Mouse (Mus musculus) bone marrow, adult 2 months (tissue): Measurements from ENCODE around the gene Mpdu1.

Experiments
- CTCF ChIP-seq: fragments of 200-500 bp; IDR thresholded peaks from 2 replicates; pipeline ENCODE4 v1.5.1; 2011; ENCODE audit warnings: low read length, control low read depth; ENCODE audit not compliant: control insufficient read depth, insufficient read depth
- POLR2A ChIP-seq: fragments of 200-500 bp; IDR thresholded peaks from 2 replicates; pipeline ENCODE4 v1.6.1; 2011; ENCODE audit warnings: low read depth, mild to moderate bottlenecking, control low read depth, low read length, borderline replicate concordance; ENCODE audit not compliant: control insufficient read depth

DNA sequence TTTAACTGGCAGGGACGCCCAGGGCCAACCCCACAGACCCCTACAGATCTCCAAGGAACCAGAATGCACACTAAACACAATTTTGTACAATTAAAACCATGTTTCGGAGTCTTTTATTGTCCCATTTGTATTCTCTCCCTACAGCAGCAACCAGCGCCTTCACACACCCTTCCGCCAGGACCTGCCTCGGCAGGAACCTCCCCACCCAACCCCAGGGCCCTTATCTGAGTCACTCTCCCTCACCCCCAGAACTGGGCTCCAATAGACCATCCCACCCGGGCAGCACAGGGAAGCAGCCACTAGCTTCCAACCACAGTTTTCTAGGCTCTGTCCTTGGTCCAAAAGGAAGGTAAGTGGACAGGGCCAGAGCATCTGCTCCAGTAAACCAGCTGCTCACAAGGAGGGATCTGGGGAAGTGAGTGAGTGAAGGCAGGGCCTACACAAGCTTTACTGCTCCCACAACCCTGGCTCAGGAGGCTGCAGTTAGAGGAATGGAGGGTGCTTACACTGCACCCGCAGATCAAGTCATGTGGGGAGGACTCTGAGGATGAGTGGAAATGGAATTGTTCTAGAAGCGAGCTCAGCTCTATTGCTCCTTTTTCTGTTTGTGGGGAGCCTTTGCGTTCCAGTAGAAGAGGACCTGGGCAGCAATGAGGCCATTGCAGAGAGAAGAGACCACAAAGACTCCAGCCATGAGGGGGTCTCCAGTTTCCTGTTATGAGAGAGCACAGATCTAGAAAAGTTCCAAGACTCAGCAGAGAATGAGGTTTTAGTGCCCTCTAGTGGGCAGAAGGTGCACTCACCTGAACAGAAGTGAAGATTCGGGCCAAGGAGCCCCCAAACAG, 5.6 kb downstream of the Mpdu1 start:
- peak; percentile 78 for TF ChIP-seq CTCF
- no peak for TF ChIP-seq POLR2A
